Mouse (Mus musculus) midbrain, embryonic 16.5 days (tissue): ENCODE results near the gene D1Pas1. TPM values are rescaled to one million over a fixed set of nuclear protein-coding genes. Genes with fewer than 3 reads are reported as not detected.
A peak's percentile ranks its signal among the peaks of the same experiment; 100 is the strongest.

Experiments
- ATAC-seq: fragments of 200-750 bp; cut with Nextera tagmentation; 2 replicates; pipeline ENCODE4 v1.8.0; 2017; ENCODE audit warnings: moderate TSS enrichment
- H3K27ac ChIP-seq: fragments of 300-500 bp; sonication (generic); 2 replicates; pipeline ENCODE4 v1.5.1; 2014; ENCODE audit warnings: mild to moderate bottlenecking, low read length, mixed read lengths
- H3K27me3 ChIP-seq: fragments of 300-500 bp; sonication (generic); 2 replicates; pipeline ENCODE4 v1.6.1; 2014; ENCODE audit warnings: low read depth, low read length, mixed read lengths; ENCODE audit not compliant: control insufficient read depth, insufficient read depth
- H3K36me3 ChIP-seq: fragments of 300-500 bp; sonication (generic); 2 replicates; pipeline ENCODE4 v1.6.1; 2014; ENCODE audit warnings: mild to moderate bottlenecking, low read length, moderate library complexity, mixed read lengths; ENCODE audit not compliant: control insufficient read depth, insufficient read depth
- H3K4me1 ChIP-seq: fragments of 300-500 bp; sonication (generic); 2 replicates; pipeline ENCODE4 v1.6.1; 2014; ENCODE audit warnings: mild to moderate bottlenecking, low read length, mixed read lengths; ENCODE audit not compliant: control insufficient read depth, insufficient read depth
- H3K4me2 ChIP-seq: fragments of 300-500 bp; sonication (generic); 2 replicates; pipeline ENCODE4 v1.6.1; 2014; ENCODE audit warnings: mild to moderate bottlenecking, low read length, mixed read lengths
- H3K4me3 ChIP-seq: fragments of 300-500 bp; sonication (generic); 2 replicates; pipeline ENCODE4 v1.5.1; 2014; ENCODE audit warnings: low read depth, mild to moderate bottlenecking, low read length, moderate library complexity, mixed read lengths
- H3K9ac ChIP-seq: fragments of 300-500 bp; sonication (generic); 2 replicates; pipeline ENCODE4 v1.6.1; 2014; ENCODE audit warnings: low read depth, low read length, mixed read lengths
- H3K9me3 ChIP-seq: fragments of 300-500 bp; sonication (generic); replicated peaks from 2 replicates; pipeline ENCODE4 v1.6.1; 2014; ENCODE audit warnings: mild to moderate bottlenecking, low read length, mixed read lengths; ENCODE audit not compliant: control insufficient read depth, poor library complexity, severe bottlenecking
- WGBS: fragments of 180-500 bp; shearing (Covaris S2); extraction: QIAGEN DNeasy Blood & Tissue Kit; methylation state at CpG from one replicate; pipeline ENCODE4 v1.1.7; 2014; 5-methylcytosine and 5-hydroxymethylcytosine counted together
- polyA plus RNA-seq: library from polyadenylated mRNA; unstranded; fragments of >200 nt; fragmentation: Nextera tagmentation; extraction: Ambion mirVana; gene quantifications from 2 replicates; pipeline ENCODE4 v1.2.1, GENCODE M21; 2015

D1Pas1 gene
- polyA plus RNA-seq: 0.10 and 0.13 TPM in 2 replicates

DNA sequence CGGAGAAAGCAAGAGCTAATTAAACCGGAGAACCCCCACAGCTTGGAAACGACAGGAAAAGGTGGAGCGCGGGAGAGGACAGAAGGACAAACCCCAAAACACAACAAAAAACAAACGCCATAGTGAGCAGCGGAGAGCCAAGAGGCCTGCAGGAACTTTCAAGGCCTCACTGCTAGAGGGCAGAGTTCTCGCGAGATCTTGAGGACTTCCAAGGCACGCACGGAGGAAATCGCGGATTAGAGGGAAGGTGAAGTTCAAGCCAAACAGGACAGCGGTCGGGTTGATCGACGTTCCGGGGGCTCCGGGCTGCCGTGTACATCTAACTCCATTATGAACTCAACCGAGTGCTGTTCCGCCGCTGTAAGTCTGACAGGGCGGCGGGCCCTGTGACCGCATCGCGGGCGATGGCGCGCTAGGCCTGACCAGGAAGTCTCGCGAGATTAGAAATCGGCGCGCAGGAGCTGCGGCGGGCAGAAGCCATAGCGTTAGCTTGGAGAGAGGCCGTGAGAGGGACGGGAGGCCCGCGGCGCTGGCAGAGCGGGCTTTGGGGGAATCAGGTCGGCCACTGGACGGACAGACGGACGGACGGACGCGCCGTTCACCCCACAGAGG lies at the start of gene D1Pas1:
Gene D1Pas1, plus strand, starts transcription at position 216 of the 612 bp plus-strand sequence.
- Histone ChIP-seq H3K4me1 (no peaks in the 10 kb centered on the region), H3K9me3 (peaks cover 18% of the 10 kb centered on the region), H3K4me2 (no peak within 1 kb of the TSS), H3K36me3 (no peaks in the 10 kb centered on the region), H3K4me3 (no peak within 1 kb of the TSS), H3K27me3 (no peaks in the 10 kb centered on the region), H3K9ac (no peak within 1 kb of the TSS), H3K27ac (no peak within 1 kb of the TSS)
- no peak for ATAC-seq
- 85% methylated on average over 53 of the region's 53 CpGs for WGBS

- peaks cover 10% of the 10 kb centered on the region for H3K27me3 ChIP-seq
- H3K4me1 ChIP-seq: peaks cover 7% of the 10 kb centered on the region; the same call in 1 of the 2 replicates
Measured at GRCm38 (mm10) chr1:186922489-186923370, 44.5 kb upstream of the D1Pas1 start.

GRCm38 (mm10) chr1:186924027-186924426 lies 43.2 kb upstream of the D1Pas1 start:
- Histone ChIP-seq H3K9me3 (no peaks in the 10 kb centered on the region), H3K4me2 (no peak overlapping the region)
- 44% methylated on average over 12 of the region's 12 CpGs for WGBS

More at GRCm38 (mm10) chr1:186922489-186923370, 44.5 kb upstream of the D1Pas1 start:
- no peak overlapping the region for H3K27ac ChIP-seq
- no peaks in the 10 kb centered on the region for H3K9me3 ChIP-seq
- H3K9ac ChIP-seq: no peak overlapping the region
- no peak overlapping the region for H3K4me2 ChIP-seq
- WGBS: 12% methylated on average over 17 of the region's 17 CpGs
- H3K36me3 ChIP-seq: no peaks in the 10 kb centered on the region
- no peak overlapping the region for H3K4me3 ChIP-seq
- ATAC-seq: no peak

GRCm38 (mm10) chr1:186925411-186925810 lies 41.8 kb upstream of the D1Pas1 start:
- no peak overlapping the region for H3K4me2 ChIP-seq
- H3K27me3 ChIP-seq: peaks cover 13% of the 10 kb centered on the region
- WGBS: 44% methylated on average over 9 of the region's 9 CpGs
- H3K36me3 ChIP-seq: no peaks in the 10 kb centered on the region
- no peak overlapping the region for H3K9ac ChIP-seq
- no peak overlapping the region for H3K4me3 ChIP-seq
- no peak for ATAC-seq
- no peak overlapping the region for H3K27ac ChIP-seq
- peaks cover 7% of the 10 kb centered on the region; the same call in 1 of the 2 replicates for H3K4me1 ChIP-seq
- H3K9me3 ChIP-seq: no peaks in the 10 kb centered on the region

More at GRCm38 (mm10) chr1:186924027-186924426, 43.2 kb upstream of the D1Pas1 start:
- no peak overlapping the region for H3K27ac ChIP-seq
- no peak overlapping the region for H3K9ac ChIP-seq
- no peak overlapping the region for H3K4me3 ChIP-seq
- peaks cover 10% of the 10 kb centered on the region for H3K27me3 ChIP-seq
- H3K4me1 ChIP-seq: peaks cover 7% of the 10 kb centered on the region; the same call in 1 of the 2 replicates
- ATAC-seq: no peak
- H3K36me3 ChIP-seq: no peaks in the 10 kb centered on the region

DNA sequence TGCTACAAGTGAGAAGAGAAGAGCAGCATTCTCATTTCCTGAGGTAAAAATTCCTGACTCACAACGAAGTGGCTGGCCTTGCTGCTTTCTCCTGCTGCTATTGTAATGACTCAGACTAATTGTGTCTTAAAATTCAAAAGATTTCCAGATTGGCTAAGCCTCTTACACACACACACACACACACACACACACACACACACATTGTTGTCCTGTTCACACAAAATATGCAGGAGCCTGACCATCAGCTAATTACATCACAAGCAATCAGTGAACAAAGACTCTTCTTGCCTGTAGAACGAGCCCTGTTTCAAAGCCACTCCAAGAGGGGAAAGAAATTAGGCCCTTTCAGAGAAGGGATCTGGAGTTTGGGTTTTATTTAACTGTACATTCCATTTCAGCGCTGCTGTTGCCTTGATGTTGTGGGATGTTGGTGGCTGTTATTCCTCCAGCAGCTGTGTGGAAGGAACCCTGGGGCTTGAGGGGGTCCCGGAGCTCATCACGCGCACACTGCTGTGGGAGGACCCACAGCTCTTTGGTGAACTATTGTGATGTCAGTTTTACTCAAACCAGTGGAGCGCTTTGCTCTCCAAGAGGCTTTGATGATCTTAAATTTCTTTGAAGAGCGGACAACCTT lies 40.8 kb upstream of the D1Pas1 start:
- ATAC-seq: no peak
- no peak overlapping the region for H3K27ac ChIP-seq
- no peaks in the 10 kb centered on the region for H3K36me3 ChIP-seq
- H3K4me3 ChIP-seq: no peak overlapping the region
- H3K9ac ChIP-seq: no peak overlapping the region
- no peaks in the 10 kb centered on the region for H3K9me3 ChIP-seq
- H3K27me3 ChIP-seq: peaks cover 7% of the 10 kb centered on the region
- H3K4me2 ChIP-seq: peak overlapping the region; percentile 3; the same call in 1 of the 2 replicates
- WGBS: 17% methylated on average over 8 of the region's 8 CpGs
- H3K4me1 ChIP-seq: peaks cover 7% of the 10 kb centered on the region; the same call in 1 of the 2 replicates

DNA sequence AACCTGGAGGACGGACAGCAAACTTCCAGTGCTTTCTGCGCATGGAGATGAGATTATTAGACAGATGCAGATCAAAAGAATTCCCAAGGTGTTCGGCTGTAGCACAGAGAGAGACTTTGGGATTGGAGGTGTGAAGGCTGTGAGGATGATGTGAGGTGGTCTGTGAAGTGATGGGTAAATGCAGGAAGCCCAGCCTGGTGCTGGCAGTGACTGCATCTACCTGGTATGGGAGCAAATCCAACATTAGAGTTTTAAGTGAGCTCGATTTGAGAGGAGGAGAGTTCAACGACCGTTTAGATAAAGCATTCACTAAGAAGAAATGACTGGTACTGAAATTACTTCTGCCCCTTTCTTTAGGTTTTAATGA lies 40.3 kb upstream of the D1Pas1 start:
- Histone ChIP-seq H3K27ac (no peak overlapping the region), H3K9me3 (no peaks in the 10 kb centered on the region), H3K27me3 (peaks cover 7% of the 10 kb centered on the region), H3K4me3 (no peak overlapping the region), H3K4me1 (peaks cover 7% of the 10 kb centered on the region; the same call in 1 of the 2 replicates), H3K4me2 (no peak overlapping the region; the same call in 1 of the 2 replicates), H3K9ac (no peak overlapping the region), H3K36me3 (no peaks in the 10 kb centered on the region)
- no peak for ATAC-seq
- WGBS: 39% methylated on average over 6 of the region's 6 CpGs

DNA sequence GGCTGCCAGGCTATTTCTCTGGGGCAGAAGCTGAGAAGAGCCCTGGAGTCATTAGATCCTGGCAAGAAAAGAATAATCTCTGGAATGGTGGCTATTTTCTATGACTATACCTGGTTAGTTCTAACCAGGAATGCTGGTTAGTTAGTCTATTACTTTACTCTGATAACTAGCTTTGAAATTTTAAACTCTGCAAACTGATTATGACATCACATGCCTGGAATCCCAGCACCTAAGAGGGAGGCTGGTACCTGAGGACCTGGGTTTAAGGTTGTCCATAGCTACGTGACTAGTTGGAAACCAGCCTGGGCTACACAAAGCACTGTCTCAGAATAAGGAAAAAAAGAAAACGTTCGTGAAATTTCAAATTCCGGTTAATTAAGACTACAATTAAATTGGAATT lies 39.7 kb upstream of the D1Pas1 start:
- Histone ChIP-seq H3K4me1 (peaks cover 7% of the 10 kb centered on the region; the same call in 1 of the 2 replicates), H3K9me3 (no peaks in the 10 kb centered on the region), H3K27ac (no peak overlapping the region), H3K9ac (no peak overlapping the region), H3K36me3 (no peaks in the 10 kb centered on the region), H3K27me3 (peaks cover 7% of the 10 kb centered on the region), H3K4me2 (no peak overlapping the region), H3K4me3 (no peak overlapping the region)
- WGBS: 65% methylated on average over 4 of the region's 4 CpGs
- ATAC-seq: no peak

DNA sequence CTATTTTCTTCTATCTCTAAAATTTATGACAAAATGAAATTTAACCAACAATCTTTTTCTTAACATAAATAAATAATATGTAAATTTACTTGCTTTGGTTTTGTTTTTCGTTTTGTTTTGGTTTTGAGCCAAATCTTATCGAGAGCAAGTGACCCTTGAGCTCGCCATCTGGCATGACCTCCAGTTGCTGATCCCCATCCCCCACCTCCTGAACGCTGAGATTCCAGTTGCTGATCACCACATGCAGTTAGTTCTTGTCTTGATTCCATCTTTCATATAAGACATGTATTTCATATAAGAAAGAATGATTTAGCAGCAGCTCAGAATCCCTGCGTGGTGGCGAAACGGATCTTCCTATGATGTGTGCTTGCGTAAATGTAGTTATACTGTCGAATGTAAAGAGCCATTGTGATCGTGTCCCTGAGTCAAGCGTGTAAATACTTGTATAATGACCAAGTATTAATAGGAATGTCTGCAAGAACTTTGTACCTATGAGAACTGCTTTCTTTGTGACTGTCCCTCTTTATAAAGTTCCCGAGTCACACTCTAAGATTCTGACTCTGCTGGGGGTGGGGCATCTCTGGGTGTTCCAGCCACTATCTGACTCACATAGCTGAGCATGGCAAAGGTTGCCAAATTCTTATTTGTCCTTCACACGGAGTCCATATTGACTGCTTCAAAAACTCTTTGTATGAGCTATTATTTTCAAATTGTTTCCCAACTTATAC lies 36.9 kb upstream of the D1Pas1 start:
- ATAC-seq: no peak
- H3K36me3 ChIP-seq: no peaks in the 10 kb centered on the region
- WGBS: 80% methylated on average over 13 of the region's 13 CpGs

More for the DNA sequence above, 36.9 kb upstream of the D1Pas1 start:
- Histone ChIP-seq H3K27me3 (peaks cover 3% of the 10 kb centered on the region), H3K27ac (no peak overlapping the region), H3K4me3 (no peak overlapping the region), H3K4me2 (no peak overlapping the region), H3K9me3 (no peaks in the 10 kb centered on the region), H3K9ac (no peak overlapping the region), H3K4me1 (peaks cover 4% of the 10 kb centered on the region; the same call in 1 of the 2 replicates)
